Mouse (Mus musculus): ENCODE results near the gene C330007P06Rik. TPM values are rescaled to one million over a fixed set of nuclear protein-coding genes. Genes with fewer than 3 reads are reported as not detected.
"Not testable (repeated sequence)": the region's sequence is repeated elsewhere in the genome, so short reads cannot be mapped to it uniquely, and the experiment has no call there.

Gene C330007P06Rik
- total RNA-seq (2017), result 55.6 TPM in 2 replicates

DNA sequence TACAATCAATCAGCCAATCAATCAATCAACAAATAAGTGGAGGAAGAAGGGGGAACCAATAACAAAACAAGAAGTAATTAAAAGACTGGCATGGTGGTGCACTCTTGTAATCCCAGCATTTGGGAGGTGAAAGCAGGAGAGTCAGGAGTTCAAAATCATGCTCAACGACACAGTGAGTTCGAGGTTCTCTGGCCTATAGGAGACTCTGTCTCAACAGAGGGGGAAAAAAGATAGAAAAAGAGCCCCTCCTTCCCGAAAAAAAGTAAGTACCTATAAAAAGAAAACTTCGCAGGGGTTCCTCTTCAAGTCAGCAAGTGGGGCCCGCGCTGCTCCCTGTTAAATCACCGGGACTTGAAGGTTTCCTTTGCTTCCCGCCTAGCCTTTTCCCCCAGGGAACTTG is at the start of gene C330007P06Rik, which contains the start of gene Ube2a:
Gene C330007P06Rik, minus strand, starts transcription at position 347 of the 400 bp plus-strand sequence.
Gene Ube2a, plus strand, starts transcription at position 136 of the 400 bp plus-strand sequence.
- peak; percentile 24; the same call in 1 of the 2 replicates for ATAC-seq (replicated peaks; ENCODE audit: low read depth, poor library complexity, severe bottlenecking)

DNA sequence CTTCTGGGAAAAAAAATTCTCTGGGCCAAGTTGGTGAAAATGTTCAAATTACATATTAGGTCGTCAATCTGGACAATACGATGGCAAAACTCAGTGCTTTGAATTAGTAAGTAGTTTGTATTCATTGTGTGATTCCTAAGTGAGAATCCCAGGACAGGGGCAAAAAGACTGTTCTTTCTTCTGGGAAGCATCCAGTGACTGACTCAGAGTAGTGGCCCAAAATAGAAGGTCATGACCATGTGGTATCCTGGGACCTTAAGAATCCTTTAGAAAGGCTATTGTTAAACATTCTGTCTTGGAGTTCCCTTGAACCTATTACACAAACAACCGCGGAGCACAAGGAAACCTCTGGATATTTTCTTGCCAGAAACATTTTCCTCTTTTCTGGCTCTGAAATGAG is 47.4 kb upstream of the C330007P06Rik start:
- ATAC-seq (replicated peaks; ENCODE audit: low read depth, poor library complexity, severe bottlenecking), result no peak

DNA sequence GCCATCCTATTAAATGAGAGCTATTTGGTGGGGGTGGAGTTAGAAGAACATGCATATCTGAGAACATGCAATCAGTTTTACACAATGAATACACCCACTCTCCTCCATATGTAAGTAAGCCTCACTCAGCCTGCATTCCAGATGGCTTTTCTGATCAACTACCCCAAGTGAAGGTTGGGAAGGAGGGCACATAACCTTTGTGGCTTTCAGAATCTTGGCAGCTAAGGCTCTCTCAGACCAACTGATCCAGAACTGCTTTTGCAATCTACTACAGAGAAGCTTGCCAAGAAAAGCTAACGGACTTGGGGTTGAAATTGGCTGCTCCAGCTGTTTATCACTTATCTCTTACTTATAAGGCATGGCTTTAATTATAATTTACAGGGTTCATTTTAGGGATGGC is 43.8 kb upstream of the C330007P06Rik start:
- no peak for ATAC-seq (replicated peaks; ENCODE audit: low read depth, poor library complexity, severe bottlenecking)

DNA sequence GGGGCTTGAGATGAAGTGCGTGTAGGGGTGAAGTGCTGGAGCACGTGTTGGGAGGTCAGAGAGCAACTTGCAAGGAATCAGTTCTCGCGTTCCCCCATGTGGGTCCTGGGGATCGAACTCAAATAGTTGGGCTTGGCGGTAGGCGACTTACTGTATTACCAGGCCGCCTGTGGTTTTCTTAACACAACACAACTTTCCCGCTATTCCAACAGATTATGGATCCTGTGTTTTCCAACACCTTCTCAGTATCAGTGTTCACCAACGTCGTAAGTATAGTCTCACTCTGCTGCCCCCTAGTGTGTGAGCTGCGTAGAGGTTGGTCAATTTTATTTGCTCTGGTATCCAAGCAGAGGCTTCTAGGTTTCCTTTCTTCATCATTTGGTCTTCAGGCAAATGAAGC is 37.4 kb upstream of the C330007P06Rik start:
- no peak for ATAC-seq (replicated peaks; ENCODE audit: low read depth, poor library complexity, severe bottlenecking)

GRCm38 (mm10) chrX:36906539-36906938 is 32.6 kb upstream of the C330007P06Rik start:
- 0 out of 2 replicates have a peak, but pooled peaks have one; percentile 26 for ATAC-seq (replicated peaks; ENCODE audit: low read depth, poor library complexity, severe bottlenecking)

GRCm38 (mm10) chrX:36903115-36903768 is 29.3 kb upstream of the C330007P06Rik start:
- peak; percentile 89 for ATAC-seq (replicated peaks; ENCODE audit: low read depth, poor library complexity, severe bottlenecking)

DNA sequence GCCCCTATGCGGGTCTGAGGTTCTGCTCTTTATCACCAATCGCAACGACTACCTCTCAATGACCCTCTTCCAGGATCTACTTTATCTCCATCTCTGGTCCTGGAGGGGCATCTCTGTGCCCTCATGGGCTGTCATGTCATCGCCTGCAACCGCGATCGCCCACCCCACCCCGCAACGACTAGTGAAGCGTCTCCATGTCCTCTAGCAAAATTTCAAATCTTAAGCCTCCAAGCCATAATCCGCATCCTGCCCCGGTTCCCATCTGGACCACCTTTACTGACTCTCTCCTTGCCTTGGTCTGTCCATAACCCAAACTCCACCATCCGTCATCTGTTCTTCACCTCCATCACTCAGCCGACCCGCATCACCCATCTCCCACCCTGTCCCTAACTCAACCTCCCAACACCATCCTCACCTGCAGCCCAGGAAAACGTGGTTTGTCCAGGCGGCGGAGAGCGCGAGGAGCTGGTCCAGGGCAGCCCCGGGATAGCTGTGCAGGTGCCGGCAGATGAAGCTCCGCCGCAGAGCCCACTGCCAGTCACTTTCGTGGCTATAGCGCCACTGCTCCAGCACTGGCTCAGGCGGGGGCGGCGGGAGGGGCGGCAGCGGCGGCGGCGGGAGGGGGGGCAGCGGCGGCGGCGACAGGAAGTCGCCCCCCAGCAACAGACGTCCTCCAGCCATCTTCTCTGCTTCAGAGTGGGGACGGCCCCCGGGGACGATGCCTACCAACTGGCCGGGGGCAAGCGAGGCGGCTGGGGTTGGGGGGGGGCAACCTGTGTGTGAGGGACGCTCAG is 28.6 kb upstream of the C330007P06Rik start, which contains the start of gene Nkrf:
Gene Nkrf, minus strand, starts transcription at position 579 of the 794 bp plus-strand sequence.
- ATAC-seq (replicated peaks; ENCODE audit: low read depth, poor library complexity, severe bottlenecking), result peak; percentile 31; the same call in 1 of the 2 replicates

DNA sequence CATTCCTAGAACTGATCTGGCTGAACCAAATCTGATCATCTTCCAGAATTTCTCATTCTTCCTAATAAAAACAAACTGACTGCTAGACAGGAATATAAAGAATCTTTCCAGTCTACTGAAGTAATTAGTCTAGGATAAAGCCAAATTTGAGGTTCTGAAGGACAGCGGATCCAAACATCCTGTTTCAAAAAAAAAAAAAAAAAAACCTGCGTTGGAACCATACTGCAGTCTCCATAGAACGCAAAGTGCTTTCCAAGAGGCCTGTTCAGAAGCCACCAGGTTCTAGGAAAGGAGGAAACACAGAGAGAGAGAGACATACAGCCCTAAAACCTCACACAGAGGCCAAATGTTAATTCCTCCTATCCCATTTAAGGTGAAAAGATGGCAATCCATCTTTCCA is 27.7 kb upstream of the C330007P06Rik start:
- ATAC-seq (replicated peaks; ENCODE audit: low read depth, poor library complexity, severe bottlenecking), result no peak

DNA sequence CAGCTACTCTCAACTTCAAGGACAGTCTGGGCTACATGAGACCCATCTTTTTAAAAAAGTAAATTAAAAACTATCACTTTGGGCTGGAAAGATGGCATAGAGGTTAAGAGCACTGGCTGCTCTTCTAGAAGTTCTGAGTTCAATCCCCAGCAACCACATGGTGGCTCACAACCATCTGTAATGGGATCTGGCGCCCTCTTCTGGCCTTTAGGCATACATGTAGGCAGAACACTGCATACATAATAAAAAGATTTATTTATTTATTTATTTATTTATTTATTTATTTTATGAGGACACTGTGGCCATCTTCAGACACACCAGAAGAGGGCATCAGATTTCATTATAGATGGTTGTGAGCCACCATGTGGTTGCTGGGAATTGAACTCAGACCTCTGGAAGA is 25.0 kb upstream of the C330007P06Rik start:
- not testable (repeated sequence) for ATAC-seq (replicated peaks; ENCODE audit: low read depth, poor library complexity, severe bottlenecking)

- no peak for ATAC-seq (replicated peaks; ENCODE audit: low read depth, poor library complexity, severe bottlenecking)
Measured at GRCm38 (mm10) chrX:36884719-36885118, 10.8 kb upstream of the C330007P06Rik start.

DNA sequence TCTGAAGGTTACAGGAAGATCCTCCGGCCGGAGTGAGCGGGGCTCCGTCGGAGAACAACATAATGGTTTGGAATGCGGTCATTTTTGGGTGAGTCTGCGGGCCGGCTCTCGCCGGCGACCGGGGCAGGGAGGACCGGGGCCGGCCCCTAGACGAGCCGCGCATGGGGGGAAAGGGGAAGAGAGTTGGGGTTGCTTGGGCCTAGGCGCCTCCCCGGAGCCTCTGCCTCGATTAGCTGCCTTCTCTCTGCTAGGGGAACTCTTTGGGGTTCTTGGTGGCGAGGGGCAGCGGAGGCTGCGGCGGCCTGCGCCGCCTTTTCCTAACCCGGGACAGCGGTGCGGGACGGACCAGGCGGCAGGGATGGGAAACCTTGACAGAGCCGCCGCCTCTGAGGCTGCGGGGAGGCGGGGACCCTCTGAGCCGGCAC is 805 bp upstream of the C330007P06Rik start:
- no peak for ATAC-seq (replicated peaks; ENCODE audit: low read depth, poor library complexity, severe bottlenecking)

- ATAC-seq (replicated peaks; ENCODE audit: low read depth, poor library complexity, severe bottlenecking), result peak; percentile 86
Measured at GRCm38 (mm10) chrX:36874178-36874696, 326 bp upstream of the C330007P06Rik start.

DNA sequence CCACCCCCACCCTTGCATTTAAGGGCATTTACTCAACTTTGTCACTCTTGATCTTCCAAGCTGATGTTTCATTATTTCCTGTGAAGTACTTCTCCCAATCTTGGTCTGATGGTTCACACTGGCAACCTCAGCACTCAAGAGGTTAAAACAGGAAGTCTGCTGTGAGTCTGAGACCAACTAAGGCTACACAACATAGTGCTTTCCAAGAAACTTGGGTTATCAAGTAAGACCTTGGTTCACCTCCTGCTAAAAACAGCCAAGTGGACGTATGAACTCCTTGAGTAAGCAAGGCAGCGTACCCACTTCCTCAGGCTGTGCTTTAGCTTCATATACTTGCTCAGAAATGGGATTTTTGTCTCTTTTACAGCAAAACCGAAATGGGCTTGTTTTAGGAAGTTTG is 3.5 kb downstream of the C330007P06Rik start:
- ATAC-seq (replicated peaks; ENCODE audit: low read depth, poor library complexity, severe bottlenecking), result peak; percentile 48

DNA sequence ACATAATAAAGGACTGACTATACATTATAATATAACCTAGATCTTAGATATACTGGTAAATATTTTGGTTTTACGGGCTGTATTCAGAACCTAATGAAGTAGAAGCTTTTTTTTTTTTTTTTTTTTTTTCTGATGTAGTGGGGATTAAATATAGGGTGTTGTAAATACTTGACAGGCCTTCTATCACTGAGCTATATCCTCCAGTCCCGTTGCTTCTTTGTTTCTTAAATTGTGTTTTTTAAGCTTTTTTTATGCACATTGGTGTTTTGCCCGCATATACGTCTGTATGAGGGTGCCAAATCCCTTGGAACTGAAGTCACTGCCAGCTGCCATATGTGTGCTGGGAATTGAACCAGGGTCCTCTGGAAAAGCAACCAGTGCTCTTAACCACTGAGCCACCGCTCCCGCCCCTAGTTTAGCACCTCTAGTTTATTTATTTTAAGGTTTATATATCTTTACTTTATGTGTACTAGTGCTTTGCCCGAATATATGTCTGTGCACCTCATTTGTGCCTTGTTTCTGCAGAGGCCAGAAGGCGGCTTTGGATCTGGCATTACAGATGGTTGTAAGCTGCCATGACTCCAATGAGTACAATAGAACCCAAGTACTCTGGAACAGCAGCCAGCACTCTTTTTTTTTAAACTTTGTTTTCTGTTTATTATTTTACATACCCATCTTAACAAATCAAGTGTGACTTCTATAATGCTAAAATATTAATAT is 9.1 kb downstream of the C330007P06Rik start:
- ATAC-seq (replicated peaks; ENCODE audit: low read depth, poor library complexity, severe bottlenecking), result no peak

DNA sequence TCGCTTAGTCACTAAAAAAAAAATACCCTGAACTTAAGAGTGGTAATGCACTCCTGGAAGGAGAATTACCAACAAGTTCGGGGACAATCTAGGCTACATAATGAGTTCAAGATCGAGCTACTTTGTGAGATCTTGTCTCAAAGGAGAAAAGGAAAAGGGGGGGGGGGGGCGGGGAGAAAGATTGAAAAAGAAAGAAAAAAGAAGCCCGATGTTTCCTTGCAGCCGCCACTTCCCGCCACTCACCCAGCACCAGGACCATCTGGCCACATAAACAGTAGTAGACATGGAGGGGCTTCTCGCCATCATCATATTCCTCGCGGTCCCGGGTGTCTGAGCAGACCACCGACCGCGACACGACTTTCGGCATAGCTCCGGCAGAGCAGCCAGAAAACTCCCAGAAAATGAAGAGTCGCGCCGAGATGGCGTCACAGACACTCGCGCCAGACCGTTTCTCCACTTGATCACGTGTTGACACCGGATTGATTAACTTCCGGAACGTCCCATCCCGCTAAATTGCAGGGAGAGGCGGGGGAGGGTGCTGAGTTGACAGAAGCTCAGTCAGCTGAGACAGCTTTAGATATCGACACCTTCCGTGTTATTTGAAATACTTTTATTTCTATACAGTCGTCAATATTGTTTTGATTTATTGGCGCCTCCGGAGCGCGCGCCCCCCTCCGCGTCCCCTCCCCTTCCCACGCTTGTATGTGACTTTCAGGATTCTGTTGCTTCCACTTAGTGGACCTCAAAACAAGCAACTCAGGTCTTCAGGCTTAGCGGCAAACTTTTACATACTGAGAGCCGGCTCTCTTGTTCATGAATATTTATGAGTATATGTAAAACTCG is 9.9 kb downstream of the C330007P06Rik start:
- ATAC-seq (replicated peaks; ENCODE audit: low read depth, poor library complexity, severe bottlenecking), result peak; percentile 100

DNA sequence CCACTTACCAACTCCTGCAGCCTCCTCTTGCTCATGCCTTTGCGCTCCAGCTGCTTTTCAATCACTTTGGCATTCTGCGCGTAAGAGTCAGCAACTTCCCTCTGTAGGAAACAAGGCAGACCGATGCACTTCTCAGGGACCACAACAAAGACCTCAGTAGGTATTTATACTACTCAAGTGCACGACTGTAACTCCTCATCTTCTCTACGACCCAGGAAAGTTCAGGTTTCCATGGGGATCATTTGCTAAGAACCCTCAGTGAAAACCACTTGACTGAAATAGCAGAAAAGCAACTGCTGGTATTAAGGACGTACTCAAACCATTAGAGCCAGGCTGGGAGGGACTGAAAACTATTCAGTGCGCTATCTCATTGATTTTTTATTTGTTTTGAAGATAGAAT is 21.3 kb downstream of the C330007P06Rik start:
- ATAC-seq (replicated peaks; ENCODE audit: low read depth, poor library complexity, severe bottlenecking), result no peak

DNA sequence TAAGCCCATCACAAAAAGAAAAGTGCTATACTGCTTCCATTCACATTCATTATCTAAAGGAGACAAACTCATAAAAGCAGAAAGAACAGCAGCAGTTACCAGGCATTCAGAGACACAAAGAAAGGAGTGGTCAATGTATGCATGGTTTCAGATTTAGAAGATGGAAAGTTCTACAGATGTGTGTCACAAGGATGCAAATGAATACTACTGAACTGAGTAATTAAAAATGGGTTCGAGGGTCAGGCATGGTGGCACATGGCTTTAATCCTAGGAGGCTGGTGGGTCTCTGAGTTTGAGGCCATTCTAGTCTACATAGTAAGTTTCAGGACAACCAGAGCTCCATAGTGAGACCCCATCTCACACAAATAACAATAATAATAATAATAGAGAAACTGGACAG is 26.8 kb downstream of the C330007P06Rik start:
- ATAC-seq (replicated peaks; ENCODE audit: low read depth, poor library complexity, severe bottlenecking), result no peak

DNA sequence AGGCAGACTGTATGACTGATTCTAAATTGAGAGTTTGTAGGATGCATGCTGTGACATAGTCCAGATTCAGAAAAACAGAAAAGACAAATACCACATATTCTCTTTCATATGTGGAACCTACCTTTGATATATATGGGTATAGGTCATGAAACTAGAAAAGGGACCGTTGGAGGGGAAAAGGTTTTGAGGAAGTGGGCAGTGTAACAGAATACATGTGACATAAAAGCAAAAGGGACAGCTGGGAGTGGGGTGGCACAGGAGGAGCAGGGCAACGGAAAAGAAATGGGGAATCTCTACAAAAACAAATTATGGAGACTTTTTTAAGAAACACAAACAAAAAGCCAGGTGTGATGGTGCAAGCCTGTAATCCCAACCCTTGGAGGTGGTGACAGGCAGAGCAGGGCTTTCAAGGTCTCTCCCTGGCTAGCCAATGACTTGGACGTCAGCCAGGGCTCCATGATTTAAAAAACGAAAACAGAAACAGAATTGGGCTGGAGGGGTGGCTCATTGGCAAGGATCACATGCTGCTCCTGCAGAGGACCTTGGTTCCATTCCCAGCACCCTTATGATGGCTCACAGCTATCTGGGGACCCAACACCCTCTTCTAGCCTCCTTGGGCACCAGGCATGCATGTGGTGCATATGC is 30.4 kb downstream of the C330007P06Rik start:
- ATAC-seq (replicated peaks; ENCODE audit: low read depth, poor library complexity, severe bottlenecking), result peak; percentile 67; the same call in 1 of the 2 replicates

- peak; percentile 61 for ATAC-seq (replicated peaks; ENCODE audit: low read depth, poor library complexity, severe bottlenecking)
Measured at GRCm38 (mm10) chrX:36841698-36842097, 32.2 kb downstream of the C330007P06Rik start.

Data from common myeloid progenitor, adult 5-6 weeks (primary cell).